Mouse (Mus musculus) adrenal gland (tissue): ENCODE data around the gene Agrp.

ENCODE experiments used
- intact Hi-C: fragments of 180-260 bp; cut with DNase I; formaldehyde crosslinking; loops from one replicate; pipeline ENCODE4 v1.15.1; 2025

The Agrp gene

DNA sequence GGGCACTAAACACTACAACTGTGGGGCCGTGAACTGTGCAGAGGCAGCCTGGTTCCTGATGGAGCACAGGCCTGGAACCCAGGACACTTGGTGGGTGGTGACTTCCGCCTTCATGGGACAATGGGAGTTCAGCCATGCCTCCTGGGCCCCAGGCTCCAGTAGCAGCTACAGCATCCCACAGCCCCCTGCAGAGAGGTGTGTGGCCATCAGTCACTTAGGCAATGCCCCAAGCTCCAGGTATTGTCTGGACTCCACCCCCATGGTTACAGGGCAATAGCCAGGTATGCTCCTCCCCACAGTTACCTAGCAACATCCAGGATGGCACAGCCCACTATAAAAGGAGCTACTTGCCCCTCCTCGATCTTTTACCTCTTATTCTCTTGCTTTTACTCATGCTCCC lies 82.0 kb downstream of the Agrp start:
- intact Hi-C loops, result no loop called here

DNA sequence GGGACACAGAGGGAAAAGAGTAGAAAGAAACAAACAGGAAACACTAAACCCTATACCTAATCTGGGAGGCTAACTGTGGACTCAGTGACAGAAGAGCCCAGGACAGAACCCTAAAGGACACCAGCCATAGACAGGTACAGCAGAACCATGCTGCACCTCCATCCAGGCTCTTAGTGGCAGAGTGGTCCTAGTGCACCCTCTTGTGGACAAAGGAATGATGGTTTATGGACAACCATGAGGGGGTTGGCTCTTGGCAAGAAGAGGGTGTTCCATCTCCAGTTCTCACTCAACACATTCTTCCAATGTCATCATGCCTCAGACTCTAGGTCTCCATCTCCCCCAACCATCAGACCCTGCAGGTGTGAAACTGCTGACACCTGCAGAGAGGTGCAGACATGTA lies 83.1 kb downstream of the Agrp start:
- intact Hi-C loops, result loop anchor here (1.0 to 5.0 kb wide), 2 partner anchors 36 to 72 kb away; partner anchors contain the start of gene Hsd11b2

DNA sequence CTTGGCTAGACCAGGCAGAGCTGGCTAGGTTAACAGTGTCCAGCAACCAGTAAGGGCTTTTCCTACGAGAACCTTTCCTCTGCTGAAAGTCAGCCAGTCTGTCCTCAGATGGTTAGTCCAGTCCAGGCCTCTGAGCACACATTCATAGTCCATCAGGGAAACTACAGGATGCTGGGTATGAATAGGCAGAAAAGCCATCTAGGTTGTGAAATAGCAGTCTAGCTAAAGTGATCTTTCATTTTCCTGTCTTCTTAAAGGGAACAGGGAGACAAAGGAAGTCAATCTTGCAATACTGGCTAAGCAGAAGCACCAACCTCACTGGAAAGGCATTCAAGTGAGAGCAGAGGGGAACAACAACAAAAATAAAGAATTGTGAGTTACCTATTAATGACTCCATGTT lies 84.4 kb downstream of the Agrp start:
- intact Hi-C loops, result loop anchor here (5.0 kb wide), 1 partner anchor 71 kb away; no protein-coding TSS in a partner anchor

- intact Hi-C loops, result loop anchor here (5.0 kb wide), 1 partner anchor 70 kb away; no protein-coding TSS in a partner anchor
These were observed 85.2 kb downstream of the Agrp start for GRCm38 (mm10) chr8:105552032-105552431.

DNA sequence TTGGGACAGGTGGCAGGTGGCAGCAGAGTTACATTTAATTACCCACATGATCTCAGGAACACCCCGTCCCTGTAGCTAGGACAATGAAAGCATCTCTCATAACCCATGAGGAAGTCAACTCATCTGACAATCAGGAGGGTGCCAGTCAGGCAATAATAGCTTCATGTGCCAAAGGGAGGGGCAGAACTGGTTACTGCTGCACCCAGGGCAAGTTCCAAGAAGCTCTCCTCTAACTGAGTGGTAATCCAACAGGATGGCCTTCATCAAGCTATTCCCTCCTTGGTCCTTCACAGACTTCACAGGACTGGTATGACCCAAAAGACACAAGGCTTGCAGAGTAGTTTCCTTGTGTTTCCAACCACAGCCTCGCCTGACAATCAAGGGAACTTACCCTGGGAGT lies 87.1 kb downstream of the Agrp start:
- intact Hi-C loops, result loop anchor here (5.0 kb wide), 1 partner anchor 68 kb away; no protein-coding TSS in a partner anchor

DNA sequence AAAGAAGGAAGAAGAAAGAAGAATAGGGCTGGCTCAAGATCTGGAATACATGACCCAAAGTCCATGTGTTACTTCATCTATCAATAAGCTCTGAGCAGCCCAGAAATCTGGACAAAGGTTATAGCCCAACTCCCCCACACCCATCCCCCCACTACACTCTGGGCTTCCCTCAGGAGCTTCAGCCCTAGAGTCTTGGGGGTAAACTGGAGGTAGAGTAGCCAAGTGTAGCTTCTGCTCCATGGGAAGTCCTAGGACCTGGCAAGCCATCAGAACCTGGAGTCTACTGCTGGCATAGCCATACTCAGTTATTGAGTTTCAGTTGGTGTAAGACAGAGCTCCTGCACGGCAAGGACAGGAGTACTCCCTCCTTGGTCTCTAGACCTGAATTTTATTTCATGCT lies 87.7 kb downstream of the Agrp start:
- intact Hi-C loops, result no loop called here

- intact Hi-C loops, result no loop called here
These were observed 90.5 kb downstream of the Agrp start for GRCm38 (mm10) chr8:105546384-105547350.

DNA sequence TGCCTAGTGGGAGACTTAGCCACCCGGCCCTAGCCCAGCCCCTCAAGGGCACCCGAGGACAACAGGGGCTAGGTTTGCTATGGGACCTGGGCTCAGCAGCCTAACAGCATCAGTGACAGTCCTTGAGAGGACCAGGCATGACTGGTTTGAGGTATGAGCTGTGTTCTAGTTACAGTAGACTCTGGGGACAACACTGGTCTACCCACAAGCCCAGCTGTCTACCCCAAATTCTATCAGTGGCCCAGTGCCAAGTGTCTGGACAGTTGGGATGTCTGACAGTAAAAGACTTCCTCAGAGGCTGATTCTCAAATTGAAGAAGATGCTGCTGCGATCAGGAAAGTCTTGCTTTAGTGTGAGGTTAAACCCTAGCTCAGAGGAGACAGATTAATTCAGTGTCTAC lies 91.9 kb downstream of the Agrp start:
- intact Hi-C loops, result no loop called here

DNA sequence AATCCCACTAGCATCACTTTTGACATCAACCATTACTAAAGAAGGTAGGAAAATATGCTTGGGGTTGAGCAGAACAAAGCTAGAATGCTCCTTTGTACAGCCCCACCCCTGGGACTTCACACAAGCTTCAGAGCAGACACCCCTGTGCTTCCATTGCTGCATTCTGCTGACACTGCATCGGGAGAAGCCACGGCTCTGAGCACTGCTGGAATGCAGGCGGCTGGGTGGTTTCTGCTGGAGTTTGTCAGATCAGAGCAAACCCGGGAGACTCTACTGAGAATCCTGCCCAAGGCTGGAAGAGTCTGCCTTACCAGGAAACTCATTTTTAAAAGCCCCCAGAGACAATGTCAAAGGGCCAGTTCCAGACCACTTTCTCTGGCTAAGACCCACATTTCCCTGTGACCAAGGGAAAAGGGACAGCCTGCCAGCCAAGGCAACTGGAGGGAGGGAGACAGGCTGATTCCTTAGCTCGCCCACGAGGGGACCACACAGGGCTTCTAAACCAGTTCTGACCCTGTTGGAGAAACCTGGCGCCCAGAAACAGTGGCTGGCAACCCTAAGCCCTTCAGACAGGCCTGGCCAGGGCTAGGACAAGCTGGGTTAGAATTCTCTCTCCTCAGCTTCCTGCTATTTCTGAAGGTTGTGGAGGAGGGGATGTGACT lies 92.5 kb downstream of the Agrp start:
- intact Hi-C loops, result no loop called here

DNA sequence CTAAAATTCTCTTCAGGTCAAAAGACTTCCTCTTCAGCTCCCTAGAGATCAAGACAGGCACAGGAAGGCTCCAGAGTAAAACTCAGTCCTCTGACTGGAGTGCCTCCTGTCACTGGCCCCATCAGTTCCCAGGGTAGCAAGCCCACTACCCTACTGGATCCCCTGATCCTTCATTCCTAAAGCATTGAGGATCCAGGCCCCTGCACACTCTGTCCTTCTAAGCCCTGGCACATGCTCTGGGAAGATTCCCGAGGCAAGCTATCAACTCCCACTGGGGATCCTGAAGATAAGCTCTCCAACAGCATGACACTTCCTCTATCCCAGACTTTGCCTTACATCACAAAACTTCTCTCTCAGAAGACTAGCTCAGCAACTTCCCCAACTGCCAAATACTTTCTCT lies 93.5 kb downstream of the Agrp start:
- intact Hi-C loops, result no loop called here

GRCm38 (mm10) chr8:105542808-105543207 lies 94.4 kb downstream of the Agrp start:
- intact Hi-C loops, result no loop called here

DNA sequence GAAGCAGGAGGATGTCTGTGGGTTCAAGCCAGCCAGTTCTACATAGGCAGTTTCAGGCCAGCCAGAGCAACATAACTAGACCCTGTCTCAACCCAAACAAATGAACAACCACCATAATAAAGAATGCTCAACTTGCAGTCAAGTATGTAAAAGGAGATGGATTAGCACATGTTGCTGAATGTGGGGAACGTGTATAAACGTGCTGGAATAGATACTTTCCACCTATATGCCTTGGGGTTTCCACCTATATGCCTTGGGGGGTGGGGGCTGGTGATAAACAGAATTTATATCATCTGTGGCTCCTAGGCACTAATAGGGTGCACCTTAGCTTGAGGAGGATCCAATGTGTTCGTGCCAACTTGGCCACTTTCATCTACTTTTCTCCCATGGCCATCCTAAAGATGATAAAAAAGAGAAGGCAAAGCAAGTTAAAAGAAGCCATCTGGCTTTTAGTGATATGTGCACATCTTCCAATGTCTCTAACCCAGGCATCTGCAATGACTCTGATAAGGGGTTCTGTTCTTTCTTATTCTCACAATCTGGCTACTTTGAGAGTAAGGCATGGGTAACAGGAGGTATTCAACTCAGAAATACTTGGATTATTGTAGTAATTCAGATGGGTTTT lies 95.0 kb downstream of the Agrp start:
- intact Hi-C loops, result no loop called here

- intact Hi-C loops, result no loop called here
These were observed 98.3 kb downstream of the Agrp start for GRCm38 (mm10) chr8:105538940-105539339.

GRCm38 (mm10) chr8:105537011-105537677 lies 100.0 kb downstream of the Agrp start:
- intact Hi-C loops, result no loop called here

GRCm38 (mm10) chr8:105536546-105536945 lies 100.6 kb downstream of the Agrp start:
- intact Hi-C loops, result no loop called here

DNA sequence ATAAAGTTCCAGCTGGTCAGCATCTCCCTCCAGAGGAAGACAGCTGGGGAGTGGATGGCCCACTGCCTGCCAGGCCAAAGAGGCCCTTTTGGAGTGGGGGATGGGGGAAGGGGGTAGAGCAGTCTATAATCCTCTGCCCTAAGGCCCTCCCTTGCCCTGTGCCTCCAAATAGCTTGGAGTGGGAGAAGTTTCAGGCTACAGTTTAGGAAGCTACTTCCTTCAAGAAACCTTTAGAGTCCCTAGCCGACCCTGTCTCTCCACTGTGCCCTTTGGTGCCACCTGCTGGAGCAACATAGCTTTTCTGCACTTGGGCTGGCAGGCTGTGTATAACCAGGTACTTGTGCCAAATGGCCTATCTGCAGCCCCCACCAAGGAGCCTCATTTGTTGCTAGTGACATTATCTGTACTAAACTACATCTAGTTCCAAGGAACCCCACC lies 103.3 kb downstream of the Agrp start:
- intact Hi-C loops, result no loop called here

DNA sequence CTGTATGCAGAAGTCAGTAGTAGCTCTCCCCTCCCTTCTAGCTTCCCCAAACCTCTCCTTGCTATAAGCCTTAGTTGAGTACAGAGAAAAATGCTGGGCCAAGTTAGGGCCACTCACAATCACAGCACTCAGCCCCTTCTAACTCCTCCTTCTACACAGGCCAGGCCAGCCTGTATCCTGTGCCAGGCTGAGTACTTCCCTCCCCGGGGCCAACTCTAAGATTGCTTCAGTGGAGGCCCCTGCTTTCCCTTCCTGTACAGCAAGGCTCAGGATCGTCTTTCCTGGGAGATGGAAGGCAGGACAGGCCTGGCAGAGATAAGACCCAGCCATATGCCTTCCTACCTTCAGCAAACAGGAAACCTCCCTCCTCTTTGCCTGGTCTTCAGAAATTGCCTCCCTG lies 103.8 kb downstream of the Agrp start:
- intact Hi-C loops, result no loop called here

GRCm38 (mm10) chr8:105531774-105532173 lies 105.4 kb downstream of the Agrp start:
- intact Hi-C loops, result no loop called here

GRCm38 (mm10) chr8:105529271-105529670 lies 107.9 kb downstream of the Agrp start:
- intact Hi-C loops, result no loop called here

DNA sequence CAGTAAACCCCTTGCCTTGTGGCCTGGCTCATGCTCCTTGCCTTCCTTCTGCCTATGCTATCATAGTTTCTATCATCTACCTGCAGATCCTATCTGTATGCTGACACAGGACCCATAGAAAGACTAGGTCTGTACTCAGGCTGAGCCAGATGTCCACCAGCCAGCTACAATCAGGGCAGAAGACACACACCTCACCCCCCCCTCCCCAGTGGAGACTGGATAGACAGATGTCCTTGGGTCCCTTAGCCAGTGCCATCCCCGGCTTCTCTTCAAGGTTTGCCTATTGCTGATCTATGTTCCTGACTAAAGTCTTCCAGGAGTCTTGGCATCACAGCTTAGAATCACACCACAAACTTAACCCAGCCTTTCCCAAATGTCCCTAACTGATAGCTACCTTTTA lies 109.0 kb downstream of the Agrp start:
- intact Hi-C loops, result no loop called here

GRCm38 (mm10) chr8:105527110-105527509 lies 110.1 kb downstream of the Agrp start:
- intact Hi-C loops, result no loop called here
